Mouse (Mus musculus): ENCODE data around the gene Rbm33. TPM values are rescaled to one million over a fixed set of nuclear protein-coding genes. Genes with fewer than 3 reads are reported as not detected.

Rbm33 gene
- polyA plus RNA-seq, 1 experiment from 2014 or later = 6.9 TPM

DNA sequence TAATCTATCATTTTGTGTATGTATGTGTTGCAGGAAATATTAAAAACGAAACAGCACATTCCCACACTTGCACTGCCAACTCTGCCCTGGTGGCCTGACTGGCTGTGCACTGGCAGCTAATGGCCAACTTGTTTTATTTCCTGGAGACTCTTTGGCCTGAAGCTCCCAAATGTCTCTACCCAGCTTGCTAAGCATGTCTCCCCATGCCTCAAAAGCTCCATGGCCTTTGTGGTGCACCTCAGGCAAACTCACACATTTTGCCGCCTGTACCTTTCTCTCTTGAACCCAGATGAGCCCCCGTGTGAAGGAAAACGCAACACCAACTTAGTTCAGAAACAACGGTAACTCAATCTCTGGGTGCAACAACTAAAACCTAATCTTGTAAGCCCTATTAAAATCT is 136.2 kb downstream of the Rbm33 start:
- WGBS (ENCODE audit: insufficient replicate concordance) = 64% methylated on average over 5 of the region's 5 CpGs
- H3K9me3 ChIP-seq (replicated peaks; ENCODE audit: control insufficient read depth, low read length) = no peaks in the 10 kb centered on the region
- no peak for ATAC-seq (ENCODE audit: low read depth)
- no peaks in the 10 kb centered on the region; the same call in 1 of the 2 replicates for H3K4me1 ChIP-seq (ENCODE audit: control insufficient read depth, low read depth, low read length)
- no peaks in the 10 kb centered on the region for H3K36me3 ChIP-seq (ENCODE audit: control insufficient read depth, insufficient read depth)
- no peak overlapping the region for H3K4me2 ChIP-seq (ENCODE audit: low read depth, low read length)
- peaks cover 20% of the 10 kb centered on the region for H3K27me3 ChIP-seq (ENCODE audit: control insufficient read depth, insufficient read depth, low read depth, low read length)
- H3K27ac ChIP-seq (ENCODE audit: low read length) = no peak overlapping the region
- H3K9ac ChIP-seq (ENCODE audit: low read depth, low read length) = no peak overlapping the region
- no peak overlapping the region for H3K4me3 ChIP-seq (ENCODE audit: low read depth, low read length)

DNA sequence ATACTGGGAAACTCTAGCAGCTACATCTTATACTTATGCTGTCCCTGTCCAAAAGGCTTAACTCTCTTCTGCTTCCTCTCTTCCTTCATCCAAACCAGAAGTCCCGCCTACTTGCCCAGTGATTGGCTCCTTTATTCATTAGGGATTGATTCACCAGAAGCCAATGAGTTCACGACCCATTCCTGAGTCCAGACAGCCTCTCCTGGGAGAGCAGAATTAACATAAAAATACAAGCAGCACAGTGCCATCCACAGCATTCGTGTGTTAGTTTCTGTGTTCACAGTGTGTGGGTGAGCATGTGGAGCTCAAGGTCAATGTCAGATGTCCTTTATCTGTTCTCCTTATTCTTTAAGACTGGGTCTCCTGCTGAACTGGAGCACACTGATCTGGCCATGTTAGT is 136.6 kb downstream of the Rbm33 start:
- Histone ChIP-seq H3K9ac (ENCODE audit: low read depth, low read length) (no peak overlapping the region), H3K27ac (ENCODE audit: low read length) (no peak overlapping the region), H3K9me3 (replicated peaks; ENCODE audit: control insufficient read depth, low read length) (no peaks in the 10 kb centered on the region), H3K4me3 (ENCODE audit: low read depth, low read length) (no peak overlapping the region), H3K4me1 (ENCODE audit: control insufficient read depth, low read depth, low read length) (no peaks in the 10 kb centered on the region; the same call in 1 of the 2 replicates), H3K4me2 (ENCODE audit: low read depth, low read length) (no peak overlapping the region), H3K27me3 (ENCODE audit: control insufficient read depth, insufficient read depth, low read depth, low read length) (peaks cover 24% of the 10 kb centered on the region), H3K36me3 (ENCODE audit: control insufficient read depth, insufficient read depth) (no peaks in the 10 kb centered on the region)
- WGBS (ENCODE audit: insufficient replicate concordance) = 36% methylated on average over 3 of the region's 3 CpGs
- no peak for ATAC-seq (ENCODE audit: low read depth)

DNA sequence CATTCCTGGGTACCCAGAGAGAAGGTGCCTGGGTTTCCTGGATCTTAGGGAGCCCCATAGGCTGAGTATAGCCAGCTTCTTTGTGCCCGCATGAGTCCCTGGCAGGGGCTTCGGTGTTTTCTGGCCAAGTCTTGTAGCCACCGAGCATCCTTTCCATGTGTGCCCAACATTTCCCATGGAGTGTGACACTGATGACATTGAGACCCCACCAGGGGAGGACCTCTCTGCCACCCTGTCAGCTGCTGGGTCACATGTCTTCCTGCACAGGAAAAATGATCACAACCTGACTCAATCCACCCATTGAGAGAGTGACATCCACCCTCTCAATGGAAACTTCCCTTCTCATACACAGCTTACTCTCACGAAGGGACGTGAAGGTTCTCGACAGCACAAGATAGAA is 137.6 kb downstream of the Rbm33 start:
- H3K36me3 ChIP-seq (ENCODE audit: control insufficient read depth, insufficient read depth) = no peaks in the 10 kb centered on the region
- H3K4me2 ChIP-seq (ENCODE audit: low read depth, low read length) = no peak overlapping the region
- no peak overlapping the region for H3K9ac ChIP-seq (ENCODE audit: low read depth, low read length)
- no peak overlapping the region for H3K4me3 ChIP-seq (ENCODE audit: low read depth, low read length)
- peaks cover 34% of the 10 kb centered on the region for H3K27me3 ChIP-seq (ENCODE audit: control insufficient read depth, insufficient read depth, low read depth, low read length)
- H3K4me1 ChIP-seq (ENCODE audit: control insufficient read depth, low read depth, low read length) = no peaks in the 10 kb centered on the region; the same call in 1 of the 2 replicates
- 72% methylated on average over 6 of the region's 6 CpGs for WGBS (ENCODE audit: insufficient replicate concordance)
- H3K27ac ChIP-seq (ENCODE audit: low read length) = no peak overlapping the region
- no peaks in the 10 kb centered on the region for H3K9me3 ChIP-seq (replicated peaks; ENCODE audit: control insufficient read depth, low read length)
- no peak for ATAC-seq (ENCODE audit: low read depth)

DNA sequence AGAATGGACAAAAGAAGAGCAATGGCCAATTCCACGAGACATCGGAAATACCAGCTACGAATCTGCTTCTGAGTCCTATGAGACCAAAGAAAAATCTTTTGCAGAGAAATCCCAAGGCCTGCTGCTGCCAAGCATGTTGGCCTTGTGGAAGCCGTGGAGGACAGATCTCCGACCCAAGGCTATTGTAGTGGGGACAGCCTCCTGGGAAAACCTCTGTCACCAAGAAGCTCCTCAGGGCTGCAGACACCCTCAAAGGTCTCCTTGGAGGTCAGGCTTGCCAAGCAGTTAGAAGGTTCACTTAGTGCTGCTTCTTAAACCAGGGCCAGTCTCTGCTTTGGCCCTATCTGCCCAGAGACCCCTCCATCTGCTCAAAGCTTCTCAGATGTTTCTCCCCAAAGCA is 138.8 kb downstream of the Rbm33 start:
- no peaks in the 10 kb centered on the region for H3K9me3 ChIP-seq (replicated peaks; ENCODE audit: control insufficient read depth, low read length)
- H3K27me3 ChIP-seq (ENCODE audit: control insufficient read depth, insufficient read depth, low read depth, low read length) = peaks cover 46% of the 10 kb centered on the region
- no peaks in the 10 kb centered on the region; the same call in 1 of the 2 replicates for H3K4me1 ChIP-seq (ENCODE audit: control insufficient read depth, low read depth, low read length)
- H3K9ac ChIP-seq (ENCODE audit: low read depth, low read length) = no peak overlapping the region
- no peaks in the 10 kb centered on the region for H3K36me3 ChIP-seq (ENCODE audit: control insufficient read depth, insufficient read depth)
- no peak overlapping the region for H3K27ac ChIP-seq (ENCODE audit: low read length)
- no peak for ATAC-seq (ENCODE audit: low read depth)
- no peak overlapping the region for H3K4me3 ChIP-seq (ENCODE audit: low read depth, low read length)
- H3K4me2 ChIP-seq (ENCODE audit: low read depth, low read length) = no peak overlapping the region
- 54% methylated on average over 5 of the region's 5 CpGs for WGBS (ENCODE audit: insufficient replicate concordance)

DNA sequence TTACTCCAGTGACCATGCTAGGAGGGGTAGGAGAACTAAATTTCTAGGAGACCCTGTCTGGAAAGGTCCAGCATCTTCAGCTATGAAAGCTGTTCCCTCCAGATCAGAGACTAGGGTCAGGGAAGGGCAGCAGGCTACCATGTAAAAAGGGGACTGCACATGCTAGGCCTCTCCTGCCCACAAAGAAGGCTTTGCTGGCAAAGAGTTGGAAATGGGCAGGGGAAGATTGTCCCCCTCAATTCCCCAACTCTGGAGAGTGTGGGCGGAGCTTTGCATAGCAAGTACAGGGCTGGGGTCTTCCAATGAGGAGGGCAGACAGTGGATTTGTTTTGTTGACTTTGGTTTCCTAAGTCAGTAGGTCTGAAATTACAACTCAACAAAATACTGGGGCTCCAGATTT is 139.4 kb downstream of the Rbm33 start:
- 40% methylated on average over 1 of the region's 1 CpGs for WGBS (ENCODE audit: insufficient replicate concordance)
- Histone ChIP-seq H3K4me2 (ENCODE audit: low read depth, low read length) (no peak overlapping the region), H3K4me3 (ENCODE audit: low read depth, low read length) (no peak overlapping the region), H3K27me3 (ENCODE audit: control insufficient read depth, insufficient read depth, low read depth, low read length) (peaks cover 52% of the 10 kb centered on the region), H3K27ac (ENCODE audit: low read length) (no peak overlapping the region), H3K36me3 (ENCODE audit: control insufficient read depth, insufficient read depth) (no peaks in the 10 kb centered on the region), H3K9ac (ENCODE audit: low read depth, low read length) (no peak overlapping the region), H3K4me1 (ENCODE audit: control insufficient read depth, low read depth, low read length) (no peaks in the 10 kb centered on the region; the same call in 1 of the 2 replicates), H3K9me3 (replicated peaks; ENCODE audit: control insufficient read depth, low read length) (no peaks in the 10 kb centered on the region)
- ATAC-seq (ENCODE audit: low read depth) = no peak

DNA sequence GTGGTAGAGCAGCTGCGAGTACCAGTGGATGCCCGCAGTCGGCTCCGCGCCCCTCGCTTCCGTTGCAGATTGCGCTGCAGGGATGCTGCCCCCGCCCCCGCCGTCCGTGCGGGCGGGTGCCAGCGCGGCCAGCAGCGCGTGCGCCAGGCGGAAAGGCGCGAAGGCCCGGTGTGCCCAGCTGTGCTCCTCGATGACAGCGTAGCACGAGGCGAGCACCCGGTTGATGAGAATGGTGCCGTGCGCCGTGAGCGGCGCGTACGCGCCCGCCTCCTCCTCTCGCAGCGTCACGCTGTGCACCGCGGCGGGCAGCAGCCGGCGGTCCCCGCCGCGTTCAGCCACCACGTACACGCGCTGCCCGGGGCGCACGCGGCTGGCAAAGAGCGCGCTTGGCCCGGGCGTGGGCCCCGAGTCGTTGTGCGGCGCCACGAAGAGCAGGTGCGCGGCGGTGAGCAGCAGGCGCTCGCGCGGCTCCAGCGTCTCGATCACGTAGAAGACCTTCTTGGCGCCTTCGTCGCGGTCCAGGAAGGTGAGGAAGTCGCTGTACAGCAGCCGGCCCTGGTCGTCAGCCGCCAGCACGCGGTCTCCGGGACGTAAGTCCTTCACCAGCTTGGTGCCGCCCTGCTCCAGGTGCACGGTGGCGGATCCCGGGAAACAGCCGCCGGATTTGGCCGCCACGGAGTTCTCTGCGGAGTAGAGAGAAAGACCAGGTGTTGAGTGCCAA is 141.2 kb downstream of the Rbm33 start:
- Histone ChIP-seq H3K4me3 (ENCODE audit: low read depth, low read length) (no peak overlapping the region), H3K4me2 (ENCODE audit: low read depth, low read length) (no peak overlapping the region), H3K4me1 (ENCODE audit: control insufficient read depth, low read depth, low read length) (no peaks in the 10 kb centered on the region; the same call in 1 of the 2 replicates), H3K36me3 (ENCODE audit: control insufficient read depth, insufficient read depth) (no peaks in the 10 kb centered on the region), H3K9me3 (replicated peaks; ENCODE audit: control insufficient read depth, low read length) (no peaks in the 10 kb centered on the region), H3K27ac (ENCODE audit: low read length) (no peak overlapping the region), H3K27me3 (ENCODE audit: control insufficient read depth, insufficient read depth, low read depth, low read length) (peaks cover 70% of the 10 kb centered on the region), H3K9ac (ENCODE audit: low read depth, low read length) (no peak overlapping the region)
- WGBS (ENCODE audit: insufficient replicate concordance) = 2% methylated on average over 94 of the region's 95 CpGs
- ATAC-seq (ENCODE audit: low read depth) = no peak

DNA sequence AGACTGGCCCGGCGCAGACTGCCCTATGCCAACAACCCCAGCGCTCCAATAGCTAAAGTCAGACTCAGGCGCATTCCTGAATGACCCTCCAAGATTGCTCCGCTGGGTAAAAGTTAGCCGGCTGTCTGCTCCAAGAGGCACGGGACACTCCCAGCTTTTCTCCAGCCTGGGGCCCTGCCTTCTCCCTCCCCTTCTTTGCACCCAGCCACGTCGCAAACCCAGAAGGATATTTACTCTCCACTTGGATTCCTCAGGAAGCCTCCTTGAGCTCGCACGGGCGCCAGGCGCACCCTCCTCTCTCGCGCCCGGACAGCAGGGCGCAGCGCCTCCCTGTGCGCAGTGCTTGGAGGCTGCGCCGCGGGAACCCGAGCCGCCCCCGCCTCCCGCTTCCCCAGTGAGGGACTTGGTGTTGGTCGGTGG is 141.9 kb downstream of the Rbm33 start:
- Histone ChIP-seq H3K4me3 (ENCODE audit: low read depth, low read length) (no peak overlapping the region), H3K4me1 (ENCODE audit: control insufficient read depth, low read depth, low read length) (no peaks in the 10 kb centered on the region; the same call in 1 of the 2 replicates), H3K4me2 (ENCODE audit: low read depth, low read length) (no peak overlapping the region), H3K9me3 (replicated peaks; ENCODE audit: control insufficient read depth, low read length) (no peaks in the 10 kb centered on the region), H3K9ac (ENCODE audit: low read depth, low read length) (no peak overlapping the region), H3K27ac (ENCODE audit: low read length) (no peak overlapping the region), H3K27me3 (ENCODE audit: control insufficient read depth, insufficient read depth, low read depth, low read length) (peaks cover 77% of the 10 kb centered on the region), H3K36me3 (ENCODE audit: control insufficient read depth, insufficient read depth) (no peaks in the 10 kb centered on the region)
- WGBS (ENCODE audit: insufficient replicate concordance) = 2% methylated on average over 27 of the region's 27 CpGs
- no peak for ATAC-seq (ENCODE audit: low read depth)

DNA sequence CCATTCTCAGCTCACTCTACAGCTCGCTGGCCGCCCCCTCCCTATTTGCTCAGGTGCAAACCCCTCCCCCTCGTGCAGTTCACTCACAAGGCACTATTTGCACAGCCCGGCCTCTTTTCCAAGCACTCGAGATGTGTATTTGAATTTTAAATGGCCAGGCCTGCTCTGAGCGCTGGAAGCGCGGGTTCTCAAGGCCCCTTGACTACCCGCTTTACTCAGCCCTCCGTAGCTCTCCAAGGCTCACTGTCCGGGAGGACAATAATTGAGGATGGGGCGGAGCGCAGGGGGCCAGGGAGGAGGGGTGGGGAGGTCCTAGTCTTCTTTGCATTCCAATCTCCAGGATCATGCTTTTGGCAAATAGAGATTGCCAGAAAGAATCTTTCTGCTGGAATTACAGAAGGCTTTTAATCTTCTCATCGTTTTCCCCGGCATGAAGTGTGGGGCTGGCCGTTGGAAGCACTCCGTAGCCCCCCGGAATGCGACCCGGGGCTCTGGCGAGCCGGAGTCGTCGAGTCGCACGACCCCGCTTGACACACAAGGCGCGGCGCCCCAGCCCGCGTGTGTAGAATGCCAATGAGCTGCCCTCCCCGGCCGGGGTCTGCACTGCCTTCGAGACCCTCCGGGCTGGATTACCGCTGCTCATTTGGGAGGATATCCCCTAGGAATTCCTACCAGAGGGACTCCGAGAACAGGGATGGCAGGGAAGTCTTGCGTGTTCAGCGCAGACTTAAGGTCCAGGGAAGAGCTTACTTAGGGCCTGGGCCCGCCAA is 142.7 kb downstream of the Rbm33 start:
- under 1% methylated on average over 41 of the region's 41 CpGs for WGBS (ENCODE audit: insufficient replicate concordance)
- H3K4me1 ChIP-seq (ENCODE audit: control insufficient read depth, low read depth, low read length) = no peaks in the 10 kb centered on the region; the same call in 1 of the 2 replicates
- H3K9ac ChIP-seq (ENCODE audit: low read depth, low read length) = no peak overlapping the region
- H3K4me3 ChIP-seq (ENCODE audit: low read depth, low read length) = no peak overlapping the region
- no peak overlapping the region for H3K27ac ChIP-seq (ENCODE audit: low read length)
- no peak overlapping the region for H3K4me2 ChIP-seq (ENCODE audit: low read depth, low read length)
- peaks cover 85% of the 10 kb centered on the region for H3K27me3 ChIP-seq (ENCODE audit: control insufficient read depth, insufficient read depth, low read depth, low read length)
- ATAC-seq (ENCODE audit: low read depth) = no peak
- no peaks in the 10 kb centered on the region for H3K36me3 ChIP-seq (ENCODE audit: control insufficient read depth, insufficient read depth)
- no peaks in the 10 kb centered on the region for H3K9me3 ChIP-seq (replicated peaks; ENCODE audit: control insufficient read depth, low read length)

Measured in liver, embryonic 16.5 days (tissue).